Comparison of ENCODE assay signal across 15 mouse cellular contexts in genomic region chr11:29986257-29986656, GRCm38 (mm10).
"Had no signal": no experiment of that assay in that cellular context is flagged by ENCODE, and none has a peak within 500 bp of the region (broad histone marks: within the 10 kb centered on the region; RNA-seq: fewer than 3 reads in every experiment).

No protein-coding gene starts in this region.

- H3K4me2 ChIP-seq: kidney, embryonic 15.5 days; limb, embryonic 15.5 days; midbrain, embryonic 12.5 days; stomach, embryonic 15.5 days had no signal

- H3K27ac ChIP-seq: kidney, embryonic 15.5 days; limb, embryonic 15.5 days; liver, embryonic 14.5 days; midbrain, embryonic 12.5 days; stomach, embryonic 15.5 days had no signal

- ATAC-seq: midbrain, embryonic 16.5 days had no signal

- H3K4me1 ChIP-seq: kidney, embryonic 15.5 days; limb, embryonic 15.5 days; megakaryocyte, embryonic 14.5 days; midbrain, embryonic 12.5 days; stomach, embryonic 15.5 days had no signal

- H3K9ac ChIP-seq: kidney, embryonic 15.5 days; limb, embryonic 15.5 days; liver, embryonic 14.5 days; midbrain, embryonic 12.5 days; stomach, embryonic 15.5 days had no signal

- H3K36me3 ChIP-seq: kidney, embryonic 15.5 days; limb, embryonic 15.5 days; midbrain, embryonic 12.5 days; stomach, embryonic 15.5 days had no signal

- H3K9me3 ChIP-seq: kidney, embryonic 15.5 days; limb, embryonic 15.5 days; megakaryocyte, embryonic 14.5 days; midbrain, embryonic 12.5 days; stomach, embryonic 15.5 days had no signal

- H3K27me3 ChIP-seq: kidney, embryonic 15.5 days; limb, embryonic 15.5 days; megakaryocyte, embryonic 14.5 days; midbrain, embryonic 12.5 days; stomach, embryonic 15.5 days had no signal

- H3K4me3 ChIP-seq: kidney, embryonic 15.5 days; limb, embryonic 15.5 days; megakaryocyte, embryonic 14.5 days; midbrain, embryonic 12.5 days; stomach, embryonic 15.5 days had no signal

- DNase-seq: kidney, adult 18-20 months; kidney, postnatal 14 days; layer of hippocampus, adult 9-11 months; layer of hippocampus, postnatal 36 days; lung, adult 18-20 months; right cerebral cortex, postnatal 14 days; thymus, adult 2 months; thymus, postnatal 36 days had no signal
